Mouse (Mus musculus) cerebellum, adult 9-11 months (tissue): ENCODE data around the gene Olfm4.
A peak's percentile ranks its signal among the peaks of the same experiment; 100 is the strongest.

Experiments used
- DNase-seq: peaks from one replicate; pipeline ENCODE4 v3.0.0; 2022

The Olfm4 gene

GRCm38 (mm10) chr14:79983781-79984180 is at the start of gene Olfm4:
TSS of gene Olfm4 (plus strand) at chr14:79984081.
- DNase-seq: no peak

- DNase-seq: no peak
Observed at GRCm38 (mm10) chr14:79934426-79934825, 49.5 kb upstream of the Olfm4 start.

- no peak for DNase-seq
Observed at GRCm38 (mm10) chr14:79936879-79937468, 46.9 kb upstream of the Olfm4 start.

- DNase-seq: no peak
Observed at GRCm38 (mm10) chr14:79945876-79946275, 38.0 kb upstream of the Olfm4 start.

- no peak for DNase-seq
Observed at GRCm38 (mm10) chr14:79955678-79956077, 28.2 kb upstream of the Olfm4 start.

GRCm38 (mm10) chr14:79957789-79958487 is 25.9 kb upstream of the Olfm4 start:
- no peak for DNase-seq

- no peak for DNase-seq
Observed at GRCm38 (mm10) chr14:79961187-79961586, 22.7 kb upstream of the Olfm4 start.

GRCm38 (mm10) chr14:79961602-79962001 is 22.3 kb upstream of the Olfm4 start:
- DNase-seq: no peak

GRCm38 (mm10) chr14:79970165-79970564 is 13.7 kb upstream of the Olfm4 start:
- DNase-seq: peak; percentile 14

GRCm38 (mm10) chr14:79970928-79971738 is 12.7 kb upstream of the Olfm4 start:
- no peak for DNase-seq

- DNase-seq: no peak
Observed at GRCm38 (mm10) chr14:79981437-79981836, 2.4 kb upstream of the Olfm4 start.

GRCm38 (mm10) chr14:79985137-79985670 is 1.3 kb downstream of the Olfm4 start:
- DNase-seq: no peak

GRCm38 (mm10) chr14:79985696-79986095 is 1.8 kb downstream of the Olfm4 start:
- no peak for DNase-seq

GRCm38 (mm10) chr14:79986831-79987230 is 3.0 kb downstream of the Olfm4 start:
- no peak for DNase-seq

GRCm38 (mm10) chr14:79989785-79990184 is 5.9 kb downstream of the Olfm4 start:
- DNase-seq: no peak

- DNase-seq: no peak
Observed at GRCm38 (mm10) chr14:79990547-79990946, 6.7 kb downstream of the Olfm4 start.

GRCm38 (mm10) chr14:79997534-79997933 is 13.7 kb downstream of the Olfm4 start:
- DNase-seq: no peak

- no peak for DNase-seq
Observed at GRCm38 (mm10) chr14:80000110-80000531, 16.2 kb downstream of the Olfm4 start.

- DNase-seq: no peak
Observed at GRCm38 (mm10) chr14:80007686-80008085, 23.8 kb downstream of the Olfm4 start.

- DNase-seq: no peak
Observed at GRCm38 (mm10) chr14:80010426-80010825, 26.5 kb downstream of the Olfm4 start.

- DNase-seq: no peak
Observed at GRCm38 (mm10) chr14:80014966-80015365, 31.1 kb downstream of the Olfm4 start.

- no peak for DNase-seq
Observed at GRCm38 (mm10) chr14:80016112-80016511, 32.2 kb downstream of the Olfm4 start.

- DNase-seq: no peak
Observed at GRCm38 (mm10) chr14:80026078-80026477, 42.2 kb downstream of the Olfm4 start.
